Mouse (Mus musculus) G1E (cell line): ENCODE results near the gene Trpc7. TPM values are rescaled to one million over a fixed set of nuclear protein-coding genes. Genes with fewer than 3 reads are reported as not detected.
A peak's percentile ranks its signal among the peaks of the same experiment; 100 is the strongest.

Experiments
- ATAC-seq: 2 replicates; pipeline ENCODE4 v1.8.0; 2016; ENCODE audit warnings: mild to moderate bottlenecking; ENCODE audit not compliant: insufficient number of reproducible peaks, poor library complexity, low FRiP score, severe bottlenecking; ENCODE audit errors: extremely low read depth
- DNase-seq: peaks from one replicate; pipeline ENCODE4 v3.0.0; 2012; ENCODE audit warnings: low spot score
- H3K27me3 ChIP-seq: 2 replicates; pipeline ENCODE4 v1.6.1; 2012; ENCODE audit warnings: mild to moderate bottlenecking, low read length, inconsistent platforms; ENCODE audit not compliant: insufficient read depth
- H3K36me3 ChIP-seq: replicated peaks from 2 replicates; pipeline ENCODE3; 2012; ENCODE audit warnings: mild to moderate bottlenecking, inconsistent platforms
- H3K4me1 ChIP-seq: 2 replicates; pipeline ENCODE4 v1.6.1; 2012; ENCODE audit warnings: low read depth, low read length, inconsistent platforms, mixed read lengths; ENCODE audit not compliant: insufficient read depth
- H3K4me3 ChIP-seq: 2 replicates; pipeline ENCODE4 v1.5.1; 2012; ENCODE audit warnings: low read depth, mild to moderate bottlenecking, inconsistent platforms, low read length, moderate library complexity, mixed read lengths
- H3K9me3 ChIP-seq: replicated peaks from 2 replicates; pipeline ENCODE4 v1.6.1; 2012; ENCODE audit warnings: inconsistent platforms
- CTCF ChIP-seq: IDR thresholded peaks from 2 replicates; pipeline ENCODE4 v1.5.1; 2012; ENCODE audit warnings: low read depth, low read length, inconsistent platforms, mixed read lengths
- GATA1 ChIP-seq: IDR thresholded peaks from 2 replicates; pipeline ENCODE4 v1.6.1; 2012; ENCODE audit warnings: borderline replicate concordance, low read length, inconsistent platforms, mixed read lengths
- GATA2 ChIP-seq: IDR thresholded peaks from 2 replicates; pipeline ENCODE4 v1.6.1; 2012; ENCODE audit warnings: low read depth, low read length, inconsistent platforms, borderline replicate concordance
- POLR2AphosphoS5 ChIP-seq: IDR thresholded peaks from 2 replicates; pipeline ENCODE4 v1.6.1; 2012; ENCODE audit warnings: low read depth, low read length, inconsistent platforms; ENCODE audit not compliant: insufficient replicate concordance
- TAL1 ChIP-seq: conservative IDR thresholded peaks from 2 replicates; pipeline ENCODE4 v1.6.1; 2012; ENCODE audit warnings: low read depth, low read length, inconsistent platforms, mixed read lengths
- polyA plus RNA-seq: library from polyadenylated mRNA; stranded (reverse); fragments of >175 nt; gene quantifications from 2 replicates; pipeline ENCODE4 v1.2.3, GENCODE M21; 2012
- total RNA-seq, 2 experiments: library from RNA; stranded (forward) in 1 of 2; stranded (reverse) in 1 of 2; fragments of 200-1000 nt in 1 of 2; fragments of >200 nt in 1 of 2; fragmentation: Nextera tagmentation in 1 of 2; gene quantifications; 2 replicates each; pipeline ENCODE4 v1.2.3; 2014 to 2017

Trpc7 gene
- total and polyA plus RNA-seq, 3 experiments: 0.05 TPM; not detected in 2

DNA sequence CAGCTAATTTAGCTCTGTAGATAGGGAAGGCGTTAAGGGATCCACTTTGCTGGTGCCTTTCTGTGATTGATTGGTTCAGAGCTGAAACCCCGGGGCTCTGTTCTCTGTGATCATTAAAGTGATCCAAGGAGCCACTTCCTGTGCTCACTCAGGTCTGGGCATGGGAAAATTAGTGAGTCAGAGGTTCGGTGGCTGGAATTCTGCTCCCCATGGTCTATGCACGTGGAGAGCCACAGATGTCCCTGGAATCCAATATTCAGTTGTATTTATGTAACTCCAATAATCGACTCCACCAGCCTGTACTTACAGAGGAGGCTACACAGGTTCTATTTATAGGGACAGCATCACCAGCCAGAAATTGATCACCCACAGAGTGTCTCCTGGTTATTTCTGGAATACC, 129.6 kb downstream of the Trpc7 start:
- H3K9me3 ChIP-seq: peaks cover 69% of the 10 kb centered on the region
- TF ChIP-seq GATA2 (no peak), GATA1 (no peak), POLR2AphosphoS5 (no peak), CTCF (no peak), TAL1 (no peak)
- H3K4me1 ChIP-seq: no peaks in the 10 kb centered on the region
- H3K4me3 ChIP-seq: no peak overlapping the region
- no peak for ATAC-seq
- no peaks in the 10 kb centered on the region for H3K36me3 ChIP-seq
- H3K27me3 ChIP-seq: no peaks in the 10 kb centered on the region
- no peak for DNase-seq

DNA sequence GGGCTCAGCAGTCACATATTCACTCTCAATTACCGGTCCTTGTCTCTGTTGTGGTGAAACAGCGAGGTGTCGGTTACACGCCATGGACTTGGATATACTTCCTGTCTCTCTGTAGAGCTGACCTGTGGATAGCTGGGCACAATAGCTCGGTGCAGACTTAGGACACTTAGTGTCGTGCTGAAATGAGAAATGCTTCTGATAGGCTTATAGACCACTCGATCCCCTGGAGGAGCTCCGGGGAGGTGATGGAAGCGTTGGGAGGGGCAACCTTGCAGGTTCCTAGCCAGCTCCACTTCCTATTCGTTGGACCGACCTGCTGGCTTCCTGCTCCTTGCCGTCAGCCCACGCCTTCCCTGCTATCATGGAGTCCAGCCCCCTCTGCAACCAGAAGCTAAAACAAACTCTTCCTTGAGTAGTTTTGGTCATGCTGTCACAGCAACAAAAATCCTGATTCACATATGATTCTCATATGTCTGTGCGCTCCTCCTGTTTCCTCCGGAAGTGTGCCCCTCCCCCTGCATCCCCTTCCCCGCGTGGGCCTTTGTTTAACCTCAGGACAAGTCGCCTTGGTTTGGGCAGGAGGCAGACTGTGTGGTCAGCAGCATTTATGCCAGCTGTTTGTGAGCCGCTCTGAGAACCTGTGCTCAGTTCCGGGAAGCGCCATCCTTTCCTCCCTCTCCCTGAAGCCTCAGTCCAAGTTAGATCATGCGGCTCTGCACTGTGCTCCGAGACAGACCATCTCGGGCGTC, 130.3 kb downstream of the Trpc7 start:
- Histone ChIP-seq H3K36me3 (no peaks in the 10 kb centered on the region), H3K27me3 (no peaks in the 10 kb centered on the region), H3K4me1 (no peaks in the 10 kb centered on the region), H3K4me3 (no peak overlapping the region), H3K9me3 (peaks cover 70% of the 10 kb centered on the region)
- DNase-seq (no peak), ATAC-seq (no peak)
- TF ChIP-seq CTCF (no peak), POLR2AphosphoS5 (no peak), GATA1 (no peak), GATA2 (no peak), TAL1 (no peak)

DNA sequence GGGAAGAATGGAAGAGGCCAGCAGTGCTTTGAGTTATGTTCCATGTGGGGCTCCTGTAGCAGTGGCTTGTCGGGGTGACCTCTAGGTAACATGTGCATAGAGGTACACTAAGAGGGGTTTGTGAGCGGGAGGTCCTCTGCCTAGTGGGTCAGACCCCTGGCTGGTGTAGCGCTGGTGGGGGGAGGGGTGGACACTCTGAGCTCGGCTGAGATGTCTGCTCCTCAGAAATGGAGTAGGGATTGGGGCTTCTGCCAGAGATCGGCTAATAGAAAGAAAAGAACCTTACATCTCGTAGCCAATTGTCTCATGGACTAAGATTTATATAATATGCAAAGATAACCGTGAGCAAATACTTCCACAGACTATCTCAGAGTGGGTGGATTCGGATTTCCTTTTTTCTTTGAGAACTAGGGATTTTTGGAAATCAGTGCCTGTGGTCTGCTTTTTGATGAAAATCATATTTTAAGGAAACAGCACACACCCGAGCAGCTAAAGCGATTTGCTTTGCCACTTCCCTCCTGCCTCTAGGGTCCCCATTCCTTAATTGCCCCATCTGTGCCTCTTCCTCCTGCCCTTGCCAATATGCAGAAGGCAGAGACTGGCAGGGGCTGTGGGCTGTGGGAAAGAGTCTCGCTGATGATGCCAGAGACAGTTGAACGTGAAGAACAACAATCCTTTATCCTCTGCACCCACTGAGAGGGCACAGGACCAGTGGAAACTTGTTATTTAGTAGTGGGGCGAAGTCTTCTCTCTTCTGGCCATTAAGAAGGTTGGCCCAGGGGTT, 133.2 kb downstream of the Trpc7 start:
- Histone ChIP-seq H3K4me1 (no peaks in the 10 kb centered on the region), H3K9me3 (peaks cover 69% of the 10 kb centered on the region), H3K36me3 (no peaks in the 10 kb centered on the region), H3K27me3 (no peaks in the 10 kb centered on the region), H3K4me3 (no peak overlapping the region)
- no peak for TF ChIP-seq GATA1
- no peak for TF ChIP-seq TAL1
- no peak for TF ChIP-seq CTCF
- no peak for TF ChIP-seq GATA2
- TF ChIP-seq POLR2AphosphoS5: no peak
- no peak for ATAC-seq
- no peak for DNase-seq

DNA sequence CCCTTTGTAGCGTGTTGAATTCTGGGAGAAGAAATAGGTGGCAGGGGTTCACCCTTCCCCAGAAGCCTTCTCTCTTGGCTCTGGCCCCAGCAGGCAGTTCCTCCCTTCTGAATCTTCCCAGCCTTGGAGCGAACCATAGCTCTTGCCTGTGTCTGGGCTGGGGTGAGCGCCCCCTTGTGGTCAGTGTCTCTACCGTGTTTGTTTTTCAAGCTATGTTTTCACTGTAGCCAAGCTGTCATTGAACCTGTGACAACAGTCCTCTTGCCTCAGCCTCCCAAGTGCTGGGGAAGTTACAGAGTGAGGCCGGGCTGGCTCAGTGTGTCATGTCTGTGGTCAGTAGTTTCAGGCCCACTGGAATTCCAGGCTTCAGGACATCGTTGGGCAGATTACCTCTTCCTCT, 137.3 kb downstream of the Trpc7 start:
- Histone ChIP-seq H3K9me3 (peaks cover 63% of the 10 kb centered on the region), H3K27me3 (no peaks in the 10 kb centered on the region), H3K4me1 (no peaks in the 10 kb centered on the region), H3K4me3 (no peak overlapping the region), H3K36me3 (no peaks in the 10 kb centered on the region)
- TF ChIP-seq GATA1: no peak
- TF ChIP-seq CTCF: 0 out of 2 replicates have a peak, but pooled peaks have one; percentile 17
- TF ChIP-seq GATA2: no peak
- no peak for ATAC-seq
- DNase-seq: no peak

DNA sequence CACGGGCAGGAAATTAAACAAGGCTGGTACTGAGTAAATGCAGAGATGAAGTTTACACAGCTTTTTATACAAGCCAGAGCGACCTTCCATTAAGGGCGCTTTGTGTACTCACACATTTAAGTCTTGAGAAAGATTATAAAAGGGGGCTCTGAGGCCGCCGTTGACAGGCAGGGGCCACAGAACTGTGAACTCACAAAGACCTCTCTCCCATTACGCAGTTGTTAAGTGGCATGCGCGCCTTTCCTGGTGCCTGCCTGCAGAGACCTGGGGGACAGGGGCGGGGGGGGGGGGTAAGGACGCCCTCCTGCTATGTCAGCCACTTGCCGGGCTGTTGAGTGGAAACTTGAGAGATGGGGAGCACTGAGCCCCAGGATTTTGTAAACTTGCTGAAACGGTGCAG, 138.6 kb downstream of the Trpc7 start:
- Histone ChIP-seq H3K4me1 (no peaks in the 10 kb centered on the region), H3K9me3 (peaks cover 68% of the 10 kb centered on the region), H3K27me3 (no peaks in the 10 kb centered on the region), H3K36me3 (no peaks in the 10 kb centered on the region), H3K4me3 (no peak overlapping the region)
- ATAC-seq (no peak), DNase-seq (no peak)
- TF ChIP-seq GATA1 (no peak), POLR2AphosphoS5 (no peak), CTCF (no peak), GATA2 (no peak), TAL1 (no peak)

DNA sequence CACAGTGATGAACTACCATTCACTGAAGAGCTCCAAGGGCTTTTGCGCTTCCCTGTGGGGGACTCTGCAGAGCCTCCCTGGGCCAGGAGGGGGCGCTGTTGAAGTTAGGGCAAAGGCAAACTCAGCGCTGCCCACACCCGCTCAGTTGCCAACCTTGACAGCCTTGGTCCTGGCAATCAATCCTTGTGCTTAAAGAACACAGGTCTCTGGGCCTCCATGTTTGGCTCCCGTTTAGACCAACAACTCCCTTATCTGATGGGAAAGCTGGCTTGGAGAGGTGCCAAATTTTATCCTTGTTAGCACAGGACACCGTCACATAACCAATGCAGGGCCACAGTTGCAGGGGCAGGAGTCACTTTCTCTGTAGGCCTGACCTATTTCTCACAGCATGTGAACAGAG, 139.9 kb downstream of the Trpc7 start:
- Histone ChIP-seq H3K36me3 (no peaks in the 10 kb centered on the region), H3K27me3 (no peaks in the 10 kb centered on the region), H3K4me1 (no peaks in the 10 kb centered on the region), H3K4me3 (no peak overlapping the region), H3K9me3 (peaks cover 64% of the 10 kb centered on the region)
- ATAC-seq (no peak), DNase-seq (no peak)
- TF ChIP-seq GATA1: no peak
- no peak for TF ChIP-seq CTCF
- TF ChIP-seq POLR2AphosphoS5: no peak
- no peak for TF ChIP-seq TAL1
- no peak for TF ChIP-seq GATA2
